Mouse (Mus musculus) C2C12 (cell line): ENCODE measurements around the gene Prm1.

ENCODE experiments used
- CEBPB ChIP-seq: IDR thresholded peaks from one replicate; pipeline ENCODE4 v1.6.1; 2011; ENCODE audit warnings: low read depth, mild to moderate bottlenecking, control low read depth, moderate library complexity
- CTCF ChIP-seq: IDR thresholded peaks from one replicate; pipeline ENCODE4 v1.5.1; 2011; ENCODE audit not compliant: control insufficient read depth, insufficient read depth, insufficient read length
- FOSL1 ChIP-seq: IDR thresholded peaks from one replicate; pipeline ENCODE4 v1.8.0; 2011; ENCODE audit warnings: mild to moderate bottlenecking, low read length; ENCODE audit not compliant: poor library complexity, insufficient read depth, severe bottlenecking
- MAX ChIP-seq: IDR thresholded peaks from one replicate; pipeline ENCODE4 v1.6.1; 2011; ENCODE audit warnings: mild to moderate bottlenecking, control low read depth
- MYOD1 ChIP-seq: IDR thresholded peaks from one replicate; pipeline ENCODE4 v1.6.1; 2011; ENCODE audit warnings: low read depth; ENCODE audit not compliant: control insufficient read depth, insufficient read length
- USF1 ChIP-seq: IDR thresholded peaks from one replicate; pipeline ENCODE4 v1.6.1; 2011; ENCODE audit warnings: low read depth, mild to moderate bottlenecking, control low read depth, moderate library complexity

DNA sequence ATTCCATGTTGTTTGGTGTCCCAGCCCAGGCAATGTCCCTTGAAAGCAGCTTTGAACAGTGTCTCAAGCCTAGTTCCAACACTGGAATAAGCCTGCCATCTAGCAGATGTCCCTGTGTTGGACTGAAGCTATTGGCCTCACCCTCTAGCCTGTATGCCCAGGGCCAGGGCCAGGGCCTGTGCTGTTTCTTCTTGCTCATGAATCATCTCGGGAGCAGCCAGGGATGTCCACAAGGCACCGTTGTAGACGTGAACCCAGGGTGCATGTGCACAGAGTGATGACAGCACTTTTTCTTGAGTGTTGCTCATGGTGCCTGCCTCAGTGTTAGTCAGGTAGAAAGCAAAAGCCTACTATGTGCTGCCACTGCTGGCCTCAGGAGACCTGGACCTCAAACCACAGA lies 31.6 kb upstream of the Prm1 start:
- TF ChIP-seq CTCF (no peak), MAX (no peak), USF1 (no peak), FOSL1 (no peak), MYOD1 (no peak), CEBPB (no peak)
